Mouse (Mus musculus) heart, embryonic 16.5 days (tissue): Measurements from ENCODE around the gene Cryba2. TPM values are rescaled to one million over a fixed set of nuclear protein-coding genes. Genes with fewer than 3 reads are reported as not detected.

Experiments used
- ATAC-seq: fragments of 200-750 bp; cut with Nextera tagmentation; replicated peaks from 2 replicates; pipeline ENCODE4 v1.8.0; 2017; ENCODE audit warnings: moderate number of reproducible peaks; ENCODE audit not compliant: insufficient read depth, low FRiP score; ENCODE audit errors: extremely low read depth
- H3K27ac ChIP-seq: fragments of 300-500 bp; sonication (generic); 2 replicates; pipeline ENCODE4 v1.5.1; 2014; ENCODE audit warnings: mild to moderate bottlenecking, low read length, control low read depth, moderate library complexity
- H3K27me3 ChIP-seq: fragments of 300-500 bp; sonication (generic); 2 replicates; pipeline ENCODE4 v1.6.1; 2014; ENCODE audit warnings: low read length, mixed read lengths; ENCODE audit not compliant: control insufficient read depth, insufficient read depth
- H3K36me3 ChIP-seq: fragments of 300-500 bp; sonication (generic); 2 replicates; pipeline ENCODE4 v1.6.1; 2014; ENCODE audit not compliant: control insufficient read depth, insufficient read depth
- H3K4me1 ChIP-seq: fragments of 300-500 bp; sonication (generic); 2 replicates; pipeline ENCODE4 v1.6.1; 2014; ENCODE audit warnings: low read length, mixed read lengths; ENCODE audit not compliant: control insufficient read depth, insufficient read depth
- H3K4me2 ChIP-seq: fragments of 300-500 bp; sonication (generic); 2 replicates; pipeline ENCODE4 v1.6.1; 2014; ENCODE audit warnings: low read depth, mild to moderate bottlenecking, control low read depth, low read length
- H3K4me3 ChIP-seq: fragments of 300-500 bp; sonication (generic); 2 replicates; pipeline ENCODE4 v1.5.1; 2014; ENCODE audit warnings: mild to moderate bottlenecking, control low read depth, low read length
- H3K9ac ChIP-seq: fragments of 300-500 bp; sonication (generic); 2 replicates; pipeline ENCODE4 v1.6.1; 2014; ENCODE audit warnings: low read length, control low read depth
- H3K9me3 ChIP-seq: fragments of 300-500 bp; sonication (generic); replicated peaks from 2 replicates; pipeline ENCODE4 v1.6.1; 2016; ENCODE audit warnings: low read length; ENCODE audit not compliant: control insufficient read depth
- WGBS: fragments of 180-500 bp; shearing (Covaris S2); extraction: QIAGEN DNeasy Blood & Tissue Kit; methylation state at CpG from one replicate; pipeline ENCODE4 v1.1.7; 2014; 5-methylcytosine and 5-hydroxymethylcytosine counted together
- polyA plus RNA-seq: library from polyadenylated mRNA; unstranded; fragments of >200 nt; fragmentation: Nextera tagmentation; extraction: Ambion mirVana; gene quantifications from 2 replicates; pipeline ENCODE4 v1.2.1, GENCODE M21; 2015

Gene Cryba2
- polyA plus RNA-seq, 1 experiment from 2014 or later: not detected

- peaks cover 8% of the 10 kb centered on the region for H3K27me3 ChIP-seq
Observed at GRCm38 (mm10) chr1:74872218-74872617, 20.7 kb downstream of the Cryba2 start.

GRCm38 (mm10) chr1:74861783-74862182, 31.2 kb downstream of the Cryba2 start:
- ATAC-seq: no peak
- peaks cover 43% of the 10 kb centered on the region for H3K27me3 ChIP-seq
- H3K36me3 ChIP-seq: no peaks in the 10 kb centered on the region

More at GRCm38 (mm10) chr1:74872218-74872617, 20.7 kb downstream of the Cryba2 start:
- no peak overlapping the region for H3K9ac ChIP-seq
- no peak overlapping the region for H3K27ac ChIP-seq
- 53% methylated on average over 2 of the region's 2 CpGs for WGBS
- no peaks in the 10 kb centered on the region for H3K4me1 ChIP-seq
- no peak overlapping the region for H3K4me2 ChIP-seq
- ATAC-seq: no peak
- no peak overlapping the region for H3K4me3 ChIP-seq
- H3K9me3 ChIP-seq: no peaks in the 10 kb centered on the region
- no peaks in the 10 kb centered on the region for H3K36me3 ChIP-seq

GRCm38 (mm10) chr1:74859223-74859984, 33.5 kb downstream of the Cryba2 start:
- Histone ChIP-seq H3K9me3 (no peaks in the 10 kb centered on the region), H3K4me3 (no peak overlapping the region), H3K27ac (no peak overlapping the region), H3K4me1 (peaks cover 11% of the 10 kb centered on the region; the same call in 1 of the 2 replicates), H3K9ac (no peak overlapping the region), H3K27me3 (peaks cover 62% of the 10 kb centered on the region), H3K4me2 (no peak overlapping the region), H3K36me3 (no peaks in the 10 kb centered on the region)
- no peak for ATAC-seq
- WGBS: 31% methylated on average over 6 of the region's 6 CpGs

More at GRCm38 (mm10) chr1:74861783-74862182, 31.2 kb downstream of the Cryba2 start:
- H3K9me3 ChIP-seq: no peaks in the 10 kb centered on the region
- no peak overlapping the region for H3K4me2 ChIP-seq
- peaks cover 3% of the 10 kb centered on the region; the same call in 1 of the 2 replicates for H3K4me1 ChIP-seq
- no peak overlapping the region for H3K27ac ChIP-seq
- no peak overlapping the region for H3K4me3 ChIP-seq
- no peak overlapping the region for H3K9ac ChIP-seq

GRCm38 (mm10) chr1:74858805-74859204, 34.1 kb downstream of the Cryba2 start:
- Histone ChIP-seq H3K36me3 (no peaks in the 10 kb centered on the region), H3K27ac (no peak overlapping the region), H3K9me3 (no peaks in the 10 kb centered on the region), H3K9ac (no peak overlapping the region), H3K27me3 (peaks cover 68% of the 10 kb centered on the region), H3K4me1 (peaks cover 11% of the 10 kb centered on the region; the same call in 1 of the 2 replicates), H3K4me2 (no peak overlapping the region; the same call in 1 of the 2 replicates), H3K4me3 (no peak overlapping the region; the same call in 1 of the 2 replicates)
- no peak for ATAC-seq
- WGBS: 8% methylated on average over 16 of the region's 16 CpGs

GRCm38 (mm10) chr1:74858171-74858719, 34.7 kb downstream of the Cryba2 start:
- Histone ChIP-seq H3K4me1 (peaks cover 11% of the 10 kb centered on the region; the same call in 1 of the 2 replicates), H3K4me3 (peak overlapping the region; percentile 34), H3K36me3 (no peaks in the 10 kb centered on the region), H3K9ac (no peak overlapping the region), H3K27me3 (peaks cover 74% of the 10 kb centered on the region), H3K9me3 (no peaks in the 10 kb centered on the region), H3K4me2 (peak overlapping the region; percentile 47), H3K27ac (no peak overlapping the region)
- under 1% methylated on average over 29 of the region's 29 CpGs for WGBS
- ATAC-seq: no peak; the same call in 1 of the 2 replicates

GRCm38 (mm10) chr1:74857677-74858076, 35.3 kb downstream of the Cryba2 start:
- H3K4me2 ChIP-seq: peak overlapping the region; percentile 47
- no peak for ATAC-seq
- WGBS: 9% methylated on average over 4 of the region's 4 CpGs
- peaks cover 79% of the 10 kb centered on the region for H3K27me3 ChIP-seq
- no peak overlapping the region for H3K27ac ChIP-seq
- no peak overlapping the region; the same call in 1 of the 2 replicates for H3K4me3 ChIP-seq
- H3K4me1 ChIP-seq: peaks cover 11% of the 10 kb centered on the region; the same call in 1 of the 2 replicates
- H3K36me3 ChIP-seq: no peaks in the 10 kb centered on the region
- H3K9ac ChIP-seq: no peak overlapping the region
- H3K9me3 ChIP-seq: no peaks in the 10 kb centered on the region

GRCm38 (mm10) chr1:74857201-74857600, 35.7 kb downstream of the Cryba2 start:
- Histone ChIP-seq H3K9ac (no peak overlapping the region), H3K36me3 (no peaks in the 10 kb centered on the region), H3K27me3 (peaks cover 81% of the 10 kb centered on the region), H3K4me3 (no peak overlapping the region), H3K4me1 (peaks cover 11% of the 10 kb centered on the region; the same call in 1 of the 2 replicates), H3K27ac (no peak overlapping the region), H3K9me3 (no peaks in the 10 kb centered on the region), H3K4me2 (no peak overlapping the region)
- no peak for ATAC-seq
- WGBS: 4% methylated on average over 20 of the region's 20 CpGs

- Histone ChIP-seq H3K4me3 (no peak overlapping the region), H3K9me3 (no peaks in the 10 kb centered on the region), H3K4me1 (peaks cover 11% of the 10 kb centered on the region; the same call in 1 of the 2 replicates), H3K27me3 (peaks cover 83% of the 10 kb centered on the region), H3K27ac (no peak overlapping the region), H3K4me2 (no peak overlapping the region), H3K36me3 (no peaks in the 10 kb centered on the region), H3K9ac (no peak overlapping the region)
- under 1% methylated on average over 7 of the region's 7 CpGs for WGBS
- no peak for ATAC-seq
Observed at GRCm38 (mm10) chr1:74856791-74857190, 36.2 kb downstream of the Cryba2 start.

- Histone ChIP-seq H3K9me3 (no peaks in the 10 kb centered on the region), H3K4me1 (peaks cover 11% of the 10 kb centered on the region; the same call in 1 of the 2 replicates), H3K4me2 (no peak overlapping the region), H3K27ac (no peak overlapping the region), H3K9ac (no peak overlapping the region), H3K36me3 (no peaks in the 10 kb centered on the region), H3K27me3 (peaks cover 87% of the 10 kb centered on the region), H3K4me3 (no peak overlapping the region)
- no peak for ATAC-seq
- 6% methylated on average over 11 of the region's 11 CpGs for WGBS
Observed at GRCm38 (mm10) chr1:74856439-74856720, 36.6 kb downstream of the Cryba2 start.
